Mouse (Mus musculus): ENCODE measurements around the gene Tmem223.
"Not testable (repeated sequence)": the region's sequence is repeated elsewhere in the genome, so short reads cannot be mapped to it uniquely, and the experiment has no call there.

Gene Tmem223

GRCm38 (mm10) chr19:8770567-8771270 is at the start of gene Tmem223:
Tmem223 (plus strand) TSS chr19:8770996.
- peak; percentile 81 for DNase-seq (ENCODE audit: extremely low spot score, low spot score)

GRCm38 (mm10) chr19:8721378-8721777 is 49.4 kb upstream of the Tmem223 start:
- DNase-seq (ENCODE audit: extremely low spot score, low spot score): no peak

- no peak for DNase-seq (ENCODE audit: extremely low spot score, low spot score)
Observed at GRCm38 (mm10) chr19:8722021-8722420, 48.8 kb upstream of the Tmem223 start.

- no peak for DNase-seq (ENCODE audit: extremely low spot score, low spot score)
Observed at GRCm38 (mm10) chr19:8722559-8722906, 48.3 kb upstream of the Tmem223 start.

- DNase-seq (ENCODE audit: extremely low spot score, low spot score): peak; percentile 93
Observed at GRCm38 (mm10) chr19:8722907-8723573, 47.8 kb upstream of the Tmem223 start, which contains the start of gene Slc3a2. Slc3a2 (minus strand) TSS chr19:8723369.

- DNase-seq (ENCODE audit: extremely low spot score, low spot score): peak; percentile 45
Observed at GRCm38 (mm10) chr19:8723574-8724346, 47.0 kb upstream of the Tmem223 start.

- DNase-seq (ENCODE audit: extremely low spot score, low spot score): no peak
Observed at GRCm38 (mm10) chr19:8724392-8724791, 46.4 kb upstream of the Tmem223 start.

- no peak for DNase-seq (ENCODE audit: extremely low spot score, low spot score)
Observed at GRCm38 (mm10) chr19:8725081-8725613, 45.6 kb upstream of the Tmem223 start.

GRCm38 (mm10) chr19:8726609-8727390 is 44.0 kb upstream of the Tmem223 start:
- no peak for DNase-seq (ENCODE audit: extremely low spot score, low spot score)

- no peak for DNase-seq (ENCODE audit: extremely low spot score, low spot score)
Observed at GRCm38 (mm10) chr19:8727495-8728114, 43.2 kb upstream of the Tmem223 start.

- not testable (repeated sequence) for DNase-seq (ENCODE audit: extremely low spot score, low spot score)
Observed at GRCm38 (mm10) chr19:8728335-8729099, 42.3 kb upstream of the Tmem223 start.

- no peak for DNase-seq (ENCODE audit: extremely low spot score, low spot score)
Observed at GRCm38 (mm10) chr19:8734334-8734733, 36.5 kb upstream of the Tmem223 start.

- DNase-seq (ENCODE audit: extremely low spot score, low spot score): peak; percentile 92
Observed at GRCm38 (mm10) chr19:8735389-8736159, 35.2 kb upstream of the Tmem223 start, which contains the start of gene Wdr74. Wdr74 (plus strand) TSS chr19:8735827.

- no peak for DNase-seq (ENCODE audit: extremely low spot score, low spot score)
Observed at GRCm38 (mm10) chr19:8736160-8736467, 34.7 kb upstream of the Tmem223 start.

- no peak for DNase-seq (ENCODE audit: extremely low spot score, low spot score)
Observed at GRCm38 (mm10) chr19:8738911-8739310, 31.9 kb upstream of the Tmem223 start.

- no peak for DNase-seq (ENCODE audit: extremely low spot score, low spot score)
Observed at GRCm38 (mm10) chr19:8739646-8740045, 31.1 kb upstream of the Tmem223 start.

- no peak for DNase-seq (ENCODE audit: extremely low spot score, low spot score)
Observed at GRCm38 (mm10) chr19:8740603-8741002, 30.2 kb upstream of the Tmem223 start, which contains the start of gene 1700092M07Rik. 1700092M07Rik (plus strand) TSS chr19:8740718.

- DNase-seq (ENCODE audit: extremely low spot score, low spot score): peak; percentile 98
Observed at GRCm38 (mm10) chr19:8741243-8741869, 29.4 kb upstream of the Tmem223 start, which contains the start of gene Stx5a. Stx5a (plus strand) TSS chr19:8741413.

- DNase-seq (ENCODE audit: extremely low spot score, low spot score): no peak
Observed at GRCm38 (mm10) chr19:8742176-8742575, 28.6 kb upstream of the Tmem223 start.
